Mouse (Mus musculus) hematopoietic multipotent progenitor cell, adult 10-12 weeks (in vitro differentiated cells): ENCODE data around the gene Ap1s2. TPM values are rescaled to one million over a fixed set of nuclear protein-coding genes. Genes with fewer than 3 reads are reported as not detected.

ENCODE experiments used
- polyA plus RNA-seq: library from polyadenylated mRNA; stranded (reverse); fragments of >175 nt; gene quantifications from 2 replicates; pipeline ENCODE4 v1.2.3, GENCODE M21; 2012; ENCODE audit warnings: low replicate concordance

Ap1s2 gene
- polyA plus RNA-seq = 20.4 and 32.9 TPM in 2 replicates

GRCm38 (mm10) chrX:163908337-163909250 is at the start of gene Ap1s2:
Gene Ap1s2 (plus strand): TSS chrX:163909017.

GRCm38 (mm10) chrX:163958467-163958875 is 49.7 kb downstream of the Ap1s2 start, which contains the start of gene Zrsr2:
Gene Zrsr2 (minus strand): TSS chrX:163958661.

Other genes starting within 250 kb of the Ap1s2 start
- gene Rnf138rt1, start 147.7 kb upstream of the Ap1s2 start, polyA plus RNA-seq = not detected in 2 replicates
- gene Zrsr2, start 49.6 kb downstream of the Ap1s2 start, polyA plus RNA-seq = 25.4 and 30.3 TPM in 2 replicates
- gene Car5b, start 119.0 kb downstream of the Ap1s2 start, polyA plus RNA-seq = 0.08 and 0.11 TPM in 2 replicates
- 3.5 and 3.9 TPM in 2 replicates for gene Siah1b, start 167.5 kb downstream of the Ap1s2 start, polyA plus RNA-seq
- gene Cltrn, start 179.8 kb downstream of the Ap1s2 start, polyA plus RNA-seq = not detected in 2 replicates
- not detected in 2 replicates for gene Ace2, start 230.3 kb downstream of the Ap1s2 start, polyA plus RNA-seq